Mouse (Mus musculus): ENCODE results near the gene Bax. TPM values are rescaled to one million over a fixed set of nuclear protein-coding genes. Genes with fewer than 3 reads are reported as not detected.
"Not testable (repeated sequence)": the region's sequence is repeated elsewhere in the genome, so short reads cannot be mapped to it uniquely, and the experiment has no call there.

Bax gene
- polyA plus RNA-seq, 1 experiment from 2014 or later, result 271 TPM

DNA sequence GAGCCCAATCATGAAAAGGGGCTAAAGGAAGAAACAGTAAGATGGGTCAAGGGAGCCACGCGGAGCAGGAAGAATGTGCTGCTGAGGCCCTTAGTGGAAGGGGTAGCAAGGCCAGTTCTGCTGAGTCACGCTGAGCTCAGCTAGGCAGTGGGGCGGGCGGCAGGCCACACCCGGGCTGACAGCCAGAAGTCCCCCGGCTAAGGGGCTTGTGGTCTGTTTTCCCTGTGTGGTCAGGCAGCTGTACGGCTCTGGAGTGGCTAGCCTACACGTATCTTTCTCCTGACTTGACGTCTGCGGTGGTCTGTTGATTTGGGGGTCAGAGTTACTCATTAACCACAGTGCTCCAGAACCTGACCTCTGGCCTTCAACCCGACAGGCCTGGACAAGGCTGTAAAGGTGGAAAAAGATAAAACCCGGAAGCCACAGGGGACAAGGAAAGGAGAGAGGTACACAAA is 5.8 kb downstream of the Bax start:
- Histone ChIP-seq H3K9ac (peak overlapping the region; percentile 62; the same call in 1 of the 2 replicates), H3K9me3 (no peaks in the 10 kb centered on the region), H3K4me3 (peak overlapping the region; percentile 86; the same call in 1 of the 2 replicates), H3K4me1 (replicated peaks) (peaks cover 57% of the 10 kb centered on the region), H3K36me3 (peaks cover 58% of the 10 kb centered on the region), H3K27ac (peak overlapping the region; percentile 90), H3K4me2 (peak overlapping the region; percentile 57), H3K27me3 (no peaks in the 10 kb centered on the region)
- 27% methylated on average over 13 of the region's 13 CpGs for WGBS
- no peak for ATAC-seq (ENCODE audit: low FRiP score)

DNA sequence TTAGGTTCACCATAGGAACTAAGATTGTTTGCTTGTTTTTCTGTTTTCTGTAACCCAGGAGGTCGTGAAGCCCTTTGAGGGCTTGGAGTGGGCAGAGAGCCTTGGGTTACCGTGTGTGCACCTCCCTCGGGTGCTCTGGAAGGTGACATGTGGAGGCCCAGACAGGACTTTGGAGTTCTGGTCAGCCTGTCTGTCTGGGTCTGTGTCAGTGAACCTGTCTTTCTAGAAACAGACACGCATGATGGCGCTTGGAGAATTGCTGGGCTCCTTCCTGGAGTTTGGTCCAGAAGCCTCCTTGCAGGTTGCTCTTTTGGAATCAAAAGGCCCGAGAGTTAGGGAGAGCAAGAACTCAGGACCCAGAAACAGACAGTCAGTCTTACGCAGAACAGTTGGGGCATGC is 6.3 kb downstream of the Bax start:
- Histone ChIP-seq H3K4me3 (peak overlapping the region; percentile 86), H3K9me3 (no peaks in the 10 kb centered on the region), H3K36me3 (peaks cover 59% of the 10 kb centered on the region), H3K27me3 (no peaks in the 10 kb centered on the region), H3K4me2 (peak overlapping the region; percentile 57), H3K9ac (peak overlapping the region; percentile 62), H3K4me1 (replicated peaks) (peaks cover 52% of the 10 kb centered on the region), H3K27ac (peak overlapping the region; percentile 90)
- WGBS, result 76% methylated on average over 7 of the region's 7 CpGs
- ATAC-seq (ENCODE audit: low FRiP score), result no peak

DNA sequence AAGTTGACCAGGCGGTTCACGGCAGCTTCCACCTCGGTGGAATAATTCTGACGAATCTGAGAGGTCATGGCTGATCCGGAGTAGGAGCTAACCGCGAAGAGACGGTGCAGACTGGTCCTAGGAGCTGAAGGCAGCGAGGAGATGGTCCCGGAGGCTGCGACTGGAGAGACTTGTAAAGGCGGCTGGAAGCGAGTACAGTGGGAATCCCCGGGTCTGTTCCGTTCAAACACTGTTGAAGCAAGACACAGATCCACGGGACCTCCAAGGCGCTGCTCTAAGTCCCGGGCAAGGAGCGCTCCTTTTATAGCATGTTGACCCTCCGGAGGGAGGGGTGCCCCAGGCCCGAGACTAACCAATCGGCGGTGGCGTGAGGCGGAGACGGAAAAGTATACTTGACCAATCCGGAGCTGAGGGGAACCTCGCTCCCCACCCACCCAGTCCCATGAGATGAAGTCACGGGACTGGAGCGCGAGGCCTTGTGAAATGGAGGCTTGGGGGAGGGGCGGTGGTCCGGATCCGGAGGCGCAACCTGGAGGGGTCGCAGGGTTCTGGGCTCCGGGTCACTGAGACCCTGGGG is 7.0 kb downstream of the Bax start, which contains the start of gene Ftl1:
Gene Ftl1, minus strand, starts transcription at position 321 of the 577 bp plus-strand sequence.
- Histone ChIP-seq H3K27ac (peak within 1 kb of the TSS; percentile 97), H3K36me3 (peaks cover 59% of the 10 kb centered on the region), H3K4me2 (peak within 1 kb of the TSS; percentile 98), H3K4me1 (replicated peaks) (peaks cover 45% of the 10 kb centered on the region), H3K9ac (peak within 1 kb of the TSS; percentile 95), H3K4me3 (peak within 1 kb of the TSS; percentile 86)
- not testable (repeated sequence) for H3K9me3 ChIP-seq, H3K27me3 ChIP-seq
- WGBS, result under 1% methylated on average over 26 of the region's 37 CpGs
- ATAC-seq (ENCODE audit: low FRiP score), result peak; percentile 96

DNA sequence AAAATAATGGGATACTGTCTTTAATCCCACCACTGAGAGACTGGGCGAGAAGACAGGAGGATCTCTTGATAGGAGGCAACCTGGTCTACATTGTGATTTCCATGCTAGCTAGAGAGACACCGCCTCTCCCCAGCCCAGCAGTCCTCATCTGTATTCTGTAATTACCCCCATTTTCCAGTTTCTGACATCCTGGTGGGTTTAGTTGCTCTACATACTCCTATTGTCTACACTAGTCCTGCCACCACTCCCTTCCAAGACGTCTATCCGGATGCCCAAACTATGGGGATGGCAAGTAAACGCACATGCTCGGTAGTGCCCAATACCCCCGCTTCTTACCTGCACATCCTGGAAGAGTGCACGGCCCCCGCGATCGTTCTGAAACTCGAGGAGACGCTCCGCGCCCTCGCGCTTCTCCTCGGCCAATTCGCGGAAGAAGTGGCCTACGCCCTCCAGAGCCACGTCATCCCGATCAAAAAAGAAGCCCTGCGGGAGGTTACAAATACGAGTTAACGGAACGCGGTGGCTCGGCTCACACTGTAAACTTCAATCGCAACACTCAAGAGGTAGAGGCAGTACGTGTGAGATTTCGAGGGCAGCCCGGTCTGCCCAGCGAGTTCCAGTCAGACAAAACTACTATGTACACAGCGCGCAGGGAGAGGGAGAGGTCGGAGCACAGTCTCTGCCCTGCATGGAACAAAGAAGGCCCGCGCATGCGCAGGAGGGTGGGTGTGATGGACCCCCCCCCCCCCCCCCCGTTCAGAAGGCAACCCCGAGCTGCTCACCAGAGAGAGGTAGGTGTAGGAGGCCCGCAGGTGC is 7.7 kb downstream of the Bax start:
- Histone ChIP-seq H3K36me3 (peaks cover 60% of the 10 kb centered on the region), H3K27ac (peak overlapping the region; percentile 97), H3K9me3 (no peaks in the 10 kb centered on the region), H3K4me3 (peak overlapping the region; percentile 86), H3K4me1 (replicated peaks) (peaks cover 40% of the 10 kb centered on the region), H3K4me2 (peak overlapping the region; percentile 98), H3K9ac (peak overlapping the region; percentile 95), H3K27me3 (no peaks in the 10 kb centered on the region)
- peak; percentile 77 for ATAC-seq (ENCODE audit: low FRiP score)
- under 1% methylated on average over 41 of the region's 43 CpGs for WGBS

DNA sequence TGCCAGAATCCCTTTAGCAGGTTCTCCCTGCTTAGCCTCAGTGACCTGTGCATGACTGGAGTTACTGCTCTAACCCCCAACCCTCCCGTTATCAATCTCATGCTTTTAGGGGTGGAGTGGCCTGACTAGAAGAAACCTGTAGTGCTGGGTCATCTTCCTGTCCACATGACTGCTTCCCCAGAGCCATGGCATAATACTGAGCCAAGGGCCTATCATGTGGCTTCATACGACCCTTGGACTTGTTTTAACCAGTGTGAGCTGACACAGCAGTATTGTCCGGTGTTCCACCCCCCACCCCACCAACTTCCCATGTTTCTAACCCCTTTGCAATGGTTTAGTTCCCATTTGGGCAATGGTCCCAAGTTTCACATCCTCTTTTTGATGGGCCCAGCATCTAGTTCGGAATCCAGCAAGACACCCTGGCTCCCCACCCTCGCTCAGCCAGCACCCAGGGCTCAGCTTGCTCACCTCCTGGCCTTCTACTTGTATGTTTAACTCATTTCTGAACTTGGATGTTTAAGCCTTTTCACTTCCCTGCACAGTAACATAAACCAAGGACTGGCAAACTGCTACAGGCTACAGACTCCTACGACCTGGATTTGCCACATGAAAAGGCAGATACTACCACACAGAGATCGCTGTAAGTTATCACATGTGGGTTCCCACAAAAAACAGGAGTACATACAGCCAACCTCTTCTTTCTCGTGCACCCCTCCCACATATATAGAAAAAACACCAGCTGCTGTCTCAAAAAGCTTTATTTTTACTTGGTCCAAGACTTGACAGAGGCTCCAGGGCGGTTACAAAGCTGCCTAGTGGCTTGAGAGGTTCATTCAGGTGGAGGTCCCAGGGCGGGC is 9.3 kb downstream of the Bax start:
- Histone ChIP-seq H3K27ac (peak overlapping the region; percentile 97), H3K9me3 (no peaks in the 10 kb centered on the region), H3K4me3 (peak overlapping the region; percentile 86), H3K4me1 (replicated peaks) (peaks cover 40% of the 10 kb centered on the region), H3K4me2 (peak overlapping the region; percentile 98), H3K27me3 (no peaks in the 10 kb centered on the region), H3K36me3 (peaks cover 54% of the 10 kb centered on the region), H3K9ac (peak overlapping the region; percentile 95)
- WGBS, result 71% methylated on average over 10 of the region's 10 CpGs
- no peak for ATAC-seq (ENCODE audit: low FRiP score)

DNA sequence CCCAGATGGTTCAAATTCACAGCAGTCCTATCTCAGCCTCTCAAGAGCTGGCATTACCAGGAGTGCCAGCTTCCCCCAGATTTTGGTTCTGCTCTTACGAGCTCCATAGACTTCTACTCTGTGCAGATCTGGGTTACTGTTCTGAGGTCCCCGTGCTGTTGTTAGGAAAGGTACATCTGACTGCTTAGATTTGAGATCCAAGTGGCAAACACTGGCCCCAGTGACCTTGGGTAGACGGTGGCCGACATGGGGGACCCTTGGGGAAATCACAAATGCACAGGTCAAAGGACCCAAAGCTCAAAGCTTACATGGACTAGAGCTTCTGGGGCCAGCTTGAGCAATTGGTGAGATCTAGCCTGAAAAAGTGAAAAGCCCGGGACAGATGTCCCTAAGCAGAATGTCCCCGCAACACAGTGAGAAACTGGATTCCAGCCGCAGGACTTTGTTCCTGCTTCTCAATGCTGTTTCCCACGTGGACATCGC is 9.9 kb downstream of the Bax start:
- ATAC-seq (ENCODE audit: low FRiP score), result no peak
- 56% methylated on average over 9 of the region's 9 CpGs for WGBS

DNA sequence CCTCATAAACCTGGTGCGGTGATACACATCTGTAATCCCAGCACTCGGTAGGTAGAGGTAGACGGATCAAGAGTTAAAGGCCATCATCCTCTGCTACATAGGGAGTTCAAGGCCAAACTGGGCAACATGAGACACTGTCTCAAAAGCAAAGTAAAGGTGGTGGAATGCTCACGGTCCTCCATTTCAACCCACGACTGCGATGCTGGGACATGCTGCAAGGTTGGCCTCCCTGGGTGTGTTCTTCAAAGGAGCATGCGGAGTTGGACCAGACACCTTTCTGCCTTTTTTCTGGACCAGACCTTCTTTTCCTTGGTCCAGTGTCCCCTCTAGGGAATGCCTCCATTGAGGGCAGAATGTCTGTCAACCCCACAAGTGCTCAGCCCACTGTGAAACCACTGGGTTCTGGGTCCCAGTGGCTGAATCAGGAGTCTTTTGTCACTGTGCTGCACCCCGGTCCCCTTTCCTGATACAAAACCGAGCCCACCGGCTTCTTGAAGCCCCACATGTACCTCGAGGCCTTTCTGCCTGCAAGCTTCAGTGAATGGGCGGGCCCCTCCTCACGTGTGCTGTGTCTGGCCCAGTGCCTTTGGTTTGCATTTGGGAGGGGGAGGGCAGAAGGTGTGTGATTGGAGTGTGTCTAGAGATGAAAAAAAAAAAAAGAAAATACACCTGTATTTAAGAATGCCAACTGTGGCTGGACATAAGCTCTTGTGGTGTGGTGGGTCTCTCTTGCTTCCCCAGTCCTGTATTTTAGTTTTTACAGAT is 10.6 kb downstream of the Bax start:
- H3K36me3 ChIP-seq, result peaks cover 58% of the 10 kb centered on the region

More for the DNA sequence above, 9.9 kb downstream of the Bax start:
- Histone ChIP-seq H3K27me3 (no peaks in the 10 kb centered on the region), H3K9ac (peak overlapping the region; percentile 95), H3K36me3 (peaks cover 57% of the 10 kb centered on the region), H3K9me3 (no peaks in the 10 kb centered on the region), H3K4me3 (peak overlapping the region; percentile 86), H3K27ac (peak overlapping the region; percentile 97), H3K4me2 (peak overlapping the region; percentile 98), H3K4me1 (replicated peaks) (peaks cover 37% of the 10 kb centered on the region)

DNA sequence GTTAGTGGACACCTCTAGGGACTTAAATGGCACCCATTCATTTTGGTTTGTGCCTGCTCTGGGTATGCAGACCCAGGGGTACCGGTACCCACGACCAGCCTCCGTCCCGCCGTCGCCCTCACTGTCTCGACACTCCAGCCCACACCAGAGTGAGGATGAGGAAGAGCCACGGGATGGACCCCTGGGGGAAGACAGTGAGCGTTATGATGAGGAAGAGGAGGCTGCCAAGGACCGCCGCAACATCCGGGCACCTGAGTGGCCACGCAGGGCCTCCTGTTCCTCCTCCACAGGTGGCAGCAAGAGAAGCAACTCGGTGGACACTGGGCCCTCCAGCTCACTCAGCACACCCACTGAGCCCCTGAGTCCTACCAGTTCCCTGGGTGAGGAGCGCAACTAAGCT is 11.7 kb downstream of the Bax start:
- no peak overlapping the region for H3K4me2 ChIP-seq
- H3K9me3 ChIP-seq, result no peaks in the 10 kb centered on the region
- WGBS, result 88% methylated on average over 15 of the region's 15 CpGs
- ATAC-seq (ENCODE audit: low FRiP score), result no peak
- peaks cover 21% of the 10 kb centered on the region for H3K4me1 ChIP-seq (replicated peaks)
- H3K4me3 ChIP-seq, result no peak overlapping the region
- H3K27ac ChIP-seq, result no peak overlapping the region
- peaks cover 60% of the 10 kb centered on the region for H3K36me3 ChIP-seq
- no peak overlapping the region for H3K9ac ChIP-seq
- H3K27me3 ChIP-seq, result no peaks in the 10 kb centered on the region

More for the DNA sequence above, 10.6 kb downstream of the Bax start:
- Histone ChIP-seq H3K27me3 (no peaks in the 10 kb centered on the region), H3K9me3 (no peaks in the 10 kb centered on the region), H3K9ac (peak overlapping the region; percentile 95; the same call in 1 of the 2 replicates), H3K4me1 (replicated peaks) (peaks cover 32% of the 10 kb centered on the region), H3K4me2 (no peak overlapping the region), H3K4me3 (no peak overlapping the region), H3K27ac (peak overlapping the region; percentile 97)
- 78% methylated on average over 13 of the region's 13 CpGs for WGBS
- no peak for ATAC-seq (ENCODE audit: low FRiP score)

DNA sequence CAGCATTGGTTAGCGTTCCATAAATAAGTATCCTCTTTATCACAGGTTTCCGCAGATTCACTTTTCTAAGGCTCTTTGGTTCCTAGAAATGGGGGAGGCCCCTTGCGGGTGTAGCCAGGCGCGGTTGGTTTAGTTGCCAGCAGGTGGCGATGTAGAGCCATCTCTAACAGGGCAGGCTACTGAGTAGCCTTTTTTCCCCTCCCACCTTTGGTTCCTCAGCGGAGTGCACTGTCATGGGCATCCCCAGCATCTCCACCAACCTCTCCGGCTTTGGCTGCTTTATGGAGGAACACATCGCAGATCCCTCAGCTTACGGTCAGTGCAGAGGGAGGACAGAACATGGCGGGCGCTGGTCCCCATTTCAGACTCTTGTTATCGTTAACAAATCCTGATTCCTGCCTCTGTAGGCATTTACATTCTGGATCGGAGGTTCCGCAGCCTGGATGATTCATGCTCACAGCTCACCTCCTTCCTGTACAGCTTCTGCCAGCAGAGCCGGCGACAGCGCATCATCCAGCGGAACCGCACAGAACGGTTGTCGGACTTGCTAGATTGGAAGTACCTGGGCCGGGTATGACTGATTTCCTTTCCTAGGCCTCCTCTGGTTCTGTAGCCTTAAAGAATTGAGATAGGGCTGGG is 15.2 kb downstream of the Bax start:
- Histone ChIP-seq H3K4me2 (0 out of 2 replicates have a peak overlapping the region, but pooled peaks have one; percentile 0), H3K27me3 (no peaks in the 10 kb centered on the region), H3K4me3 (no peak overlapping the region), H3K36me3 (peaks cover 60% of the 10 kb centered on the region), H3K27ac (no peak overlapping the region), H3K4me1 (replicated peaks) (peaks cover under 1% of the 10 kb centered on the region; the same call in 1 of the 2 replicates), H3K9ac (peak overlapping the region; percentile 51; the same call in 1 of the 2 replicates), H3K9me3 (no peaks in the 10 kb centered on the region)
- WGBS, result 53% methylated on average over 23 of the region's 23 CpGs
- peak; percentile 70 for ATAC-seq (ENCODE audit: low FRiP score)

DNA sequence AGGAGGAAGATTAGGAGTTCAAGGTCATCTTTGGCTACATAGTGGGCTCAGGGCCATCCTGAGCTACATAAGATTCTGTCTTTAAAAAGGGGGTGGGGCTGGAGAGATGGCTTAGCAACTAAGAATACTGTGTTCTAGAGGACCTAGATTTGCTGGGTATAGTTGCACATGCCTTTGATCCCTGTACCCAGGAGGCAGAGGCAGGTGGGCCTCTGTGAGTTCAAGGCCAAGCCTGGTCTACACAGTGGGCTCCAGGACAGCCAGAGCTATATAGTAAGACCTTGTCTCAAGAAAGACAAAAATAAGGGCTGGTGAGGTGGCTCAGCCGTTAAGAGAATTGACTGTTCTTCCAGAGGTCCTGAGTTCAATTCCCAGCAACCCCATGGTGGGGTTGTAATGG is 16.7 kb downstream of the Bax start:
- WGBS, result 90% methylated on average over 1 of the region's 1 CpGs
- no peak overlapping the region for H3K4me2 ChIP-seq
- no peak overlapping the region for H3K27ac ChIP-seq
- no peak overlapping the region for H3K4me3 ChIP-seq
- no peak for ATAC-seq (ENCODE audit: low FRiP score)
- H3K9ac ChIP-seq, result no peak overlapping the region
- no peaks in the 10 kb centered on the region for H3K4me1 ChIP-seq (replicated peaks)
- H3K9me3 ChIP-seq, result no peaks in the 10 kb centered on the region
- peaks cover 59% of the 10 kb centered on the region for H3K36me3 ChIP-seq
- H3K27me3 ChIP-seq, result no peaks in the 10 kb centered on the region
